Mouse (Mus musculus) thymus, adult 2 months (tissue): ENCODE data around the gene Mpp5.

Experiments
- CTCF ChIP-seq: fragments of 200-500 bp; IDR thresholded peaks from 2 replicates; pipeline ENCODE4 v1.5.1; 2012; ENCODE audit warnings: mild to moderate bottlenecking, control low read depth, low read length, moderate library complexity, borderline replicate concordance; ENCODE audit not compliant: control insufficient read depth, poor library complexity, insufficient read depth; ENCODE audit errors: extremely low read depth
- POLR2A ChIP-seq: fragments of 200-500 bp; IDR thresholded peaks from 2 replicates; pipeline ENCODE4 v1.6.1; 2012; ENCODE audit warnings: mild to moderate bottlenecking, low read length, control low read depth, moderate library complexity; ENCODE audit not compliant: control insufficient read depth, poor library complexity, insufficient read depth; ENCODE audit errors: extremely low read depth

DNA sequence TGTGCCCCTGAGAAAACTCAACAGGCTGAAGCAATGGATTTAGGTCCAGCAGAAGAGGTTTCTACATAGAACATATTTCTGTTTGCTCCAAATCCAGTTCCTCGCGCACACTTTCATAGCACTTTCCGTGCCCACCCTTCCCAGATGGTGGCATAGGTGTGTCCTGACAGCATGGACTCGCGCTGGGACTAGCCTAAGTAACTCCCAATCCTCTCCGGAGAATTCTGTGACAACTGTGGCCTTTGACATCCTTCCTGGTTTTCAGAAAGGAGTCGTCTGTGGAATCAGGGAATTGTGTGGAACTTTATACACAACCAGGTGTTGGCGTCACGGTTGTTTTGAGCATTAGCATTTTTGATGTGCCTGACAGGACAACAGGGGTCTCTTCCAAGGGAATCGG lies 594 bp upstream of the Mpp5 start:
- no peak for TF ChIP-seq CTCF
- no peak; the same call in 1 of the 2 replicates for TF ChIP-seq POLR2A
